26 mouse cellular contexts compared by ENCODE assay signal in genomic region chr13:32863456-32863855, GRCm38 (mm10). TPM values are rescaled to one million over a fixed set of nuclear protein-coding genes. Genes with fewer than 3 reads are reported as not detected.
"Had no signal": no experiment of that assay in that cellular context is flagged by ENCODE, and none has a peak within 500 bp of the region (broad histone marks: within the 10 kb centered on the region; RNA-seq: fewer than 3 reads in every experiment).

No protein-coding gene starts in this region.

- H3K4me3 ChIP-seq: midbrain, embryonic 10.5 days; midbrain, embryonic 12.5 days; myocyte; neural tube, embryonic 13.5 days; neural tube, embryonic 15.5 days had no signal

- ATAC-seq: midbrain, embryonic 16.5 days had no signal

- DNase-seq: lung, adult 18-20 months; lung, embryonic 14.5 days; lung, postnatal 10 days; lung, postnatal 4 days; midbrain, embryonic 14.5 days; retina, postnatal 1 day; right cerebral cortex, adult 18-20 months; right cerebral cortex, postnatal 25 days; right cerebral cortex, postnatal 4 days; thymus, adult 18-20 months; thymus, postnatal 14 days; thymus, postnatal 36 days had no signal

- H3K4me1 ChIP-seq: midbrain, embryonic 12.5 days; neural tube, embryonic 13.5 days; neural tube, embryonic 15.5 days had no signal

- H3K27me3 ChIP-seq: neural tube, embryonic 13.5 days; neural tube, embryonic 15.5 days had no signal

- H3K4me2 ChIP-seq: lung, embryonic 14.5 days; midbrain, embryonic 12.5 days; neural tube, embryonic 13.5 days; neural tube, embryonic 15.5 days had no signal

- H3K36me3 ChIP-seq: midbrain, embryonic 10.5 days; midbrain, embryonic 12.5 days; neural tube, embryonic 13.5 days; neural tube, embryonic 15.5 days had no signal

- H3K9me3 ChIP-seq: midbrain, embryonic 10.5 days; midbrain, embryonic 12.5 days; neural tube, embryonic 13.5 days; neural tube, embryonic 15.5 days had no signal

- H3K27ac ChIP-seq: midbrain, embryonic 10.5 days; midbrain, embryonic 12.5 days; neural tube, embryonic 13.5 days; neural tube, embryonic 15.5 days had no signal

- H3K9ac ChIP-seq: lung, embryonic 14.5 days; midbrain, embryonic 12.5 days; neural tube, embryonic 13.5 days; neural tube, embryonic 15.5 days had no signal

RNA-seq across cellular contexts. Expression of gene Serpinb1c, which starts 34.6 kb away (rescaled TPM):
- total RNA-seq: megakaryocyte, adult 5-6 weeks; megakaryocyte-erythroid progenitor cell, adult 5-6 weeks had no signal
- polyA plus RNA-seq: lung, embryonic 14.5 days; lung, embryonic 16.5 days; midbrain, embryonic 10.5 days; midbrain, embryonic 12.5 days; midbrain, embryonic 14.5 days; midbrain, embryonic 16.5 days; neural tube, embryonic 11.5 days; neural tube, embryonic 13.5 days; spleen, adult 2 months; stomach, embryonic 14.5 days; stomach, embryonic 16.5 days; thymus, postnatal 0 days had no signal
